Mouse (Mus musculus) testis, adult 2 months (tissue): ENCODE measurements at regions not wholly inside any gene's neighbourhood (a gene's known extent, or its start where the extent isn't known, plus 50 kb on each side); places are given as distances from the start of the nearest gene placed in this dataset.

Experiments used
- H3K27ac ChIP-seq: fragments of 200-500 bp; 2 replicates; pipeline ENCODE4 v1.5.1; 2012; ENCODE audit warnings: low read depth, low read length; ENCODE audit not compliant: control insufficient read depth, insufficient read depth
- H3K27me3 ChIP-seq: fragments of 200-500 bp; 2 replicates; pipeline ENCODE4 v1.6.1; 2012; ENCODE audit warnings: mild to moderate bottlenecking, low read length, moderate library complexity; ENCODE audit not compliant: control insufficient read depth, insufficient read depth
- H3K36me3 ChIP-seq: fragments of 200-500 bp; 2 replicates; pipeline ENCODE4 v1.6.1; 2012; ENCODE audit warnings: mild to moderate bottlenecking, low read length; ENCODE audit not compliant: control insufficient read depth, insufficient read depth
- H3K4me1 ChIP-seq: fragments of 200-500 bp; 2 replicates; pipeline ENCODE4 v1.6.1; 2012; ENCODE audit warnings: low read length; ENCODE audit not compliant: control insufficient read depth, insufficient read depth
- H3K4me3 ChIP-seq: fragments of 200-500 bp; 2 replicates; pipeline ENCODE4 v1.5.1; 2012; ENCODE audit warnings: low read depth, mild to moderate bottlenecking, low read length, moderate library complexity, mixed read lengths; ENCODE audit not compliant: control insufficient read depth
- CTCF ChIP-seq: fragments of 200-500 bp; IDR thresholded peaks from 2 replicates; pipeline ENCODE4 v1.5.1; 2012; ENCODE audit warnings: low read depth, mild to moderate bottlenecking, inconsistent platforms, low read length, moderate library complexity; ENCODE audit not compliant: control insufficient read depth, insufficient read depth, insufficient replicate concordance
- POLR2A ChIP-seq: fragments of 200-500 bp; IDR thresholded peaks from 2 replicates; pipeline ENCODE4 v1.6.1; 2012; ENCODE audit warnings: low read depth, mild to moderate bottlenecking, inconsistent platforms, low read length, moderate library complexity; ENCODE audit not compliant: control insufficient read depth

GRCm38 (mm10) chr11:6924476-6924875 lies 87.0 kb upstream of the Gm11983 start:
- no peaks in the 10 kb centered on the region for H3K27me3 ChIP-seq
- H3K36me3 ChIP-seq: no peaks in the 10 kb centered on the region
- no peak overlapping the region for H3K4me3 ChIP-seq
- peaks cover 2% of the 10 kb centered on the region for H3K4me1 ChIP-seq
- no peak overlapping the region for H3K27ac ChIP-seq
- no peak for TF ChIP-seq POLR2A
- TF ChIP-seq CTCF: no peak

- no peak overlapping the region for H3K4me3 ChIP-seq
- no peaks in the 10 kb centered on the region for H3K36me3 ChIP-seq
- H3K27ac ChIP-seq: no peak overlapping the region
- peaks cover 2% of the 10 kb centered on the region for H3K4me1 ChIP-seq
- H3K27me3 ChIP-seq: no peaks in the 10 kb centered on the region
- TF ChIP-seq CTCF: no peak
- no peak for TF ChIP-seq POLR2A
These were observed 86.5 kb upstream of the Gm11983 start for GRCm38 (mm10) chr11:6923917-6924316.

GRCm38 (mm10) chr11:6918546-6918945 lies 81.1 kb upstream of the Gm11983 start:
- Histone ChIP-seq H3K4me3 (no peak overlapping the region), H3K27me3 (no peaks in the 10 kb centered on the region), H3K36me3 (no peaks in the 10 kb centered on the region), H3K4me1 (no peaks in the 10 kb centered on the region), H3K27ac (no peak overlapping the region)
- TF ChIP-seq POLR2A (no peak), CTCF (no peak)

GRCm38 (mm10) chr11:6905630-6906029 lies 68.2 kb upstream of the Gm11983 start:
- TF ChIP-seq POLR2A (no peak), CTCF (no peak)
- Histone ChIP-seq H3K27ac (no peak overlapping the region), H3K4me1 (no peaks in the 10 kb centered on the region), H3K4me3 (no peak overlapping the region), H3K27me3 (no peaks in the 10 kb centered on the region), H3K36me3 (no peaks in the 10 kb centered on the region)

GRCm38 (mm10) chr11:6902991-6903390 lies 65.5 kb upstream of the Gm11983 start:
- H3K36me3 ChIP-seq: no peaks in the 10 kb centered on the region
- H3K4me3 ChIP-seq: no peak overlapping the region
- H3K4me1 ChIP-seq: no peaks in the 10 kb centered on the region
- TF ChIP-seq CTCF: no peak
- TF ChIP-seq POLR2A: no peak
- H3K27me3 ChIP-seq: no peaks in the 10 kb centered on the region
- no peak overlapping the region for H3K27ac ChIP-seq

- Histone ChIP-seq H3K4me1 (no peaks in the 10 kb centered on the region), H3K27ac (no peak overlapping the region), H3K36me3 (no peaks in the 10 kb centered on the region), H3K4me3 (no peak overlapping the region), H3K27me3 (no peaks in the 10 kb centered on the region)
- TF ChIP-seq CTCF (no peak), POLR2A (no peak)
These were observed 64.8 kb upstream of the Gm11983 start for GRCm38 (mm10) chr11:6902271-6902670.

GRCm38 (mm10) chr11:6900769-6901481 lies 63.5 kb upstream of the Gm11983 start:
- Histone ChIP-seq H3K27ac (no peak overlapping the region), H3K4me3 (no peak overlapping the region), H3K36me3 (no peaks in the 10 kb centered on the region), H3K27me3 (no peaks in the 10 kb centered on the region), H3K4me1 (no peaks in the 10 kb centered on the region)
- TF ChIP-seq POLR2A (no peak), CTCF (no peak)

GRCm38 (mm10) chr11:6900357-6900756 lies 62.9 kb upstream of the Gm11983 start:
- Histone ChIP-seq H3K4me1 (no peaks in the 10 kb centered on the region), H3K27me3 (no peaks in the 10 kb centered on the region), H3K36me3 (no peaks in the 10 kb centered on the region), H3K4me3 (no peak overlapping the region), H3K27ac (no peak overlapping the region)
- TF ChIP-seq CTCF: no peak
